Mouse (Mus musculus): ENCODE results near the gene Irx2. TPM values are rescaled to one million over a fixed set of nuclear protein-coding genes. Genes with fewer than 3 reads are reported as not detected.

Gene Irx2
- polyA plus RNA-seq, 1 experiment from 2014 or later: not detected

GRCm38 (mm10) chr13:72640131-72640521, 11.5 kb downstream of the Irx2 start:
- Histone ChIP-seq H3K9ac (replicated peaks) (no peak overlapping the region; the same call in 1 of the 2 replicates), H3K36me3 (replicated peaks; ENCODE audit: insufficient read depth, low read length) (no peaks in the 10 kb centered on the region), H3K4me2 (ENCODE audit: low read depth, low read length) (peak overlapping the region; percentile 76), H3K27ac (ENCODE audit: low read depth) (no peak overlapping the region), H3K27me3 (ENCODE audit: insufficient read depth, low read length) (peaks cover 62% of the 10 kb centered on the region), H3K4me1 (ENCODE audit: insufficient read depth) (peaks cover 6% of the 10 kb centered on the region; the same call in 1 of the 2 replicates), H3K9me3 (ENCODE audit: low read length) (no peaks in the 10 kb centered on the region), H3K4me3 (ENCODE audit: low read depth, low read length) (peak overlapping the region; percentile 56)
- ATAC-seq (no peak), DNase-seq (peak; percentile 44)
- no peak for TF ChIP-seq CTCF (IDR thresholded peaks at IDR 0.05; ENCODE audit: low read depth)
- no peak for TF ChIP-seq EP300 (IDR thresholded peaks at IDR 0.05; ENCODE audit: low read depth)
- 3% methylated on average over 11 of the region's 11 CpGs for WGBS (ENCODE audit: insufficient replicate concordance)

DNA sequence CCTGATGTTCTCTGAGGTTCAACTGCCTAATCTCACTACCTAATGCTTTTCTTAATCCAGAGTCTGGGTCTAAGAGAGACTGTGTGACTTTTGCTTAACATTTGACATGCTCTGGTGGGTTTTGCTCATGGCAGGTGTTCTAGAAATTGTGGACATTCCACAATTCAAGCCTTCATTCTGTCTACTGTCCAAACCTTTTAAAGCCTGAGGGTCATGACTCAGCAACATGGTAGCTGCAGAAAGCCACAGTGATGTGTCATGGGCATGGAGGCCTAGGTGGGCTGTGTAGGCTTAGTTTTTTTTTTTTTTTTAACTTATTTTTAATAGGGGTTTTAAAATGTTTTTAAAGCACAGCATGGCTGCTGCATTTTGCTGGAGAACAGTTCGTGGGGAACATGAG, 27.8 kb downstream of the Irx2 start:
- Histone ChIP-seq H3K4me2 (ENCODE audit: low read depth, low read length) (no peak overlapping the region), H3K9ac (replicated peaks) (no peak overlapping the region), H3K36me3 (replicated peaks; ENCODE audit: insufficient read depth, low read length) (no peaks in the 10 kb centered on the region), H3K4me3 (ENCODE audit: low read depth, low read length) (no peak overlapping the region), H3K4me1 (ENCODE audit: insufficient read depth) (no peaks in the 10 kb centered on the region), H3K27ac (ENCODE audit: low read depth) (no peak overlapping the region), H3K27me3 (ENCODE audit: insufficient read depth, low read length) (no peaks in the 10 kb centered on the region), H3K9me3 (ENCODE audit: low read length) (no peaks in the 10 kb centered on the region)
- WGBS (ENCODE audit: insufficient replicate concordance): 15% methylated on average over 1 of the region's 1 CpGs
- TF ChIP-seq EP300 (IDR thresholded peaks at IDR 0.05; ENCODE audit: low read depth) (no peak), CTCF (IDR thresholded peaks at IDR 0.05; ENCODE audit: low read depth) (no peak)
- DNase-seq (no peak), ATAC-seq (no peak)

DNA sequence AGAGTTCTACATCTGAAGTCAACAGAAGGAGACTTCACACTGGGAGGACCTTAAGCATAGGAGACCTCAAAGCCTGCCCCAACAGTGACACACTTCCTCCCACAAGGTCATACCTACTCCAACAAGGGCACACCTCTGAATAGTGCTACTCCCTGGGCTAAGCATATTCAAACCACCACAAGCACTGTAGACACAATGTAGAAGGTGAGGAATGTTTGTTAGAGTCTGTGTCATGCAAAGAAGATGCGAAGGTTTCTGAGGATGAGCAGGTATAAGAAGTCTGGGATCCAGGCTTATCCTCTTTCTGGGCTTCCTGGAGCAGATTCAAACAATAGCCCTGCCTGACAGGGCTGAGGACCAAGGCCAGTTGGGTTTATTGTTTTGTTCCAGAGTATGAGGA, 47.2 kb downstream of the Irx2 start:
- H3K36me3 ChIP-seq (replicated peaks; ENCODE audit: insufficient read depth, low read length): no peaks in the 10 kb centered on the region
- DNase-seq (no peak), ATAC-seq (no peak)
- no peak overlapping the region for H3K9ac ChIP-seq (replicated peaks)
- H3K27me3 ChIP-seq (ENCODE audit: insufficient read depth, low read length): no peaks in the 10 kb centered on the region
- H3K4me1 ChIP-seq (ENCODE audit: insufficient read depth): no peaks in the 10 kb centered on the region
- TF ChIP-seq CTCF (IDR thresholded peaks at IDR 0.05; ENCODE audit: low read depth) (no peak), EP300 (IDR thresholded peaks at IDR 0.05; ENCODE audit: low read depth) (no peak)
- no peaks in the 10 kb centered on the region for H3K9me3 ChIP-seq (ENCODE audit: low read length)
- 74% methylated on average over 1 of the region's 1 CpGs for WGBS (ENCODE audit: insufficient replicate concordance)
- no peak overlapping the region for H3K27ac ChIP-seq (ENCODE audit: low read depth)
- no peak overlapping the region for H3K4me2 ChIP-seq (ENCODE audit: low read depth, low read length)
- no peak overlapping the region for H3K4me3 ChIP-seq (ENCODE audit: low read depth, low read length)
